Mouse (Mus musculus): ENCODE results near the gene Ifna16.

Ifna16 gene

GRCm38 (mm10) chr4:88642526-88642925, 34.2 kb downstream of the Ifna16 start:
- DNase-seq (ENCODE audit: low spot score) = no peak

- DNase-seq (ENCODE audit: low spot score) = peak; percentile 80
Measured at GRCm38 (mm10) chr4:88641077-88641831, 35.5 kb downstream of the Ifna16 start.

GRCm38 (mm10) chr4:88640704-88641076, 36.0 kb downstream of the Ifna16 start:
- DNase-seq (ENCODE audit: low spot score) = no peak

GRCm38 (mm10) chr4:88634311-88634710, 42.4 kb downstream of the Ifna16 start, which contains the start of gene C87499:
Gene C87499 (minus strand): TSS chr4:88634411.
- DNase-seq (ENCODE audit: low spot score) = no peak

Data from testis, postnatal 14 days (tissue).